Mouse (Mus musculus) urinary bladder, postnatal 10 days (tissue): ENCODE results near the gene Mff.

Experiments used
- DNase-seq: peaks from one replicate; pipeline ENCODE4 v3.0.0; 2022; ENCODE audit warnings: low spot score

The Mff gene

GRCm38 (mm10) chr1:82724339-82725025 is at the start of gene Mff:
Mff (plus strand) TSS chr1:82724890.
- peak; percentile 68 for DNase-seq

- DNase-seq = no peak
These were observed 38.4 kb upstream of the Mff start for GRCm38 (mm10) chr1:82686328-82686727.

GRCm38 (mm10) chr1:82686866-82687265 is 37.8 kb upstream of the Mff start:
- no peak for DNase-seq

GRCm38 (mm10) chr1:82687931-82688330 is 36.8 kb upstream of the Mff start:
- no peak for DNase-seq

- DNase-seq = no peak
These were observed 28.8 kb upstream of the Mff start for GRCm38 (mm10) chr1:82695915-82696314.

- no peak for DNase-seq
These were observed 6.7 kb upstream of the Mff start for GRCm38 (mm10) chr1:82717816-82718512.

GRCm38 (mm10) chr1:82725026-82725874 is 560 bp downstream of the Mff start:
- no peak for DNase-seq

- DNase-seq = no peak
These were observed 1.1 kb downstream of the Mff start for GRCm38 (mm10) chr1:82725875-82726185.

GRCm38 (mm10) chr1:82726482-82726881 is 1.8 kb downstream of the Mff start:
- DNase-seq = no peak

GRCm38 (mm10) chr1:82733357-82733756 is 8.7 kb downstream of the Mff start:
- DNase-seq = no peak

GRCm38 (mm10) chr1:82738066-82738465 is 13.4 kb downstream of the Mff start:
- no peak for DNase-seq

- DNase-seq = no peak
These were observed 16.8 kb downstream of the Mff start for GRCm38 (mm10) chr1:82741539-82741938.

- DNase-seq = no peak
These were observed 19.3 kb downstream of the Mff start for GRCm38 (mm10) chr1:82743962-82744361.

GRCm38 (mm10) chr1:82746408-82746807 is 21.7 kb downstream of the Mff start:
- no peak for DNase-seq

- no peak for DNase-seq
These were observed 23.2 kb downstream of the Mff start for GRCm38 (mm10) chr1:82747714-82748452.

- DNase-seq = no peak
These were observed 34.8 kb downstream of the Mff start for GRCm38 (mm10) chr1:82759520-82759919.

GRCm38 (mm10) chr1:82761454-82762169 is 36.9 kb downstream of the Mff start:
- DNase-seq = no peak

- DNase-seq = no peak
These were observed 37.6 kb downstream of the Mff start for GRCm38 (mm10) chr1:82762274-82762673.

GRCm38 (mm10) chr1:82766227-82766626 is 41.5 kb downstream of the Mff start:
- DNase-seq = no peak

- DNase-seq = no peak
These were observed 42.0 kb downstream of the Mff start for GRCm38 (mm10) chr1:82766641-82767040.

GRCm38 (mm10) chr1:82768269-82768668 is 43.6 kb downstream of the Mff start, which contains the start of gene Tm4sf20:
Tm4sf20 (minus strand) TSS chr1:82768461.
- DNase-seq = no peak
